Mouse (Mus musculus): ENCODE measurements at regions not wholly inside any gene's neighbourhood (a gene's known extent, or its start where the extent isn't known, plus 50 kb on each side); places are given as distances from the start of the nearest gene placed in this dataset.
"Not testable (repeated sequence)": the region's sequence is repeated elsewhere in the genome, so short reads cannot be mapped to it uniquely, and the experiment has no call there.

- DNase-seq = no peak
- no peak for TF ChIP-seq POLR2A (IDR thresholded peaks at IDR 0.05; ENCODE audit: borderline replicate concordance, insufficient read depth, low read length)
- WGBS = 86% methylated on average over 2 of the region's 2 CpGs
- H3K4me1 ChIP-seq (ENCODE audit: control insufficient read depth, insufficient read depth, low read length) = no peaks in the 10 kb centered on the region
- H3K4me3 ChIP-seq (replicated peaks; ENCODE audit: insufficient read depth, low read depth, low read length) = no peak overlapping the region
- H3K27ac ChIP-seq (ENCODE audit: insufficient read depth, low read length) = no peak overlapping the region
- no peaks in the 10 kb centered on the region; the same call in 1 of the 2 replicates for H3K27me3 ChIP-seq (ENCODE audit: control insufficient read depth, insufficient read depth, low read length)
Observed at GRCm38 (mm10) chr5:101374129-101374528, 290.7 kb downstream of the Nkx6-1 start.

DNA sequence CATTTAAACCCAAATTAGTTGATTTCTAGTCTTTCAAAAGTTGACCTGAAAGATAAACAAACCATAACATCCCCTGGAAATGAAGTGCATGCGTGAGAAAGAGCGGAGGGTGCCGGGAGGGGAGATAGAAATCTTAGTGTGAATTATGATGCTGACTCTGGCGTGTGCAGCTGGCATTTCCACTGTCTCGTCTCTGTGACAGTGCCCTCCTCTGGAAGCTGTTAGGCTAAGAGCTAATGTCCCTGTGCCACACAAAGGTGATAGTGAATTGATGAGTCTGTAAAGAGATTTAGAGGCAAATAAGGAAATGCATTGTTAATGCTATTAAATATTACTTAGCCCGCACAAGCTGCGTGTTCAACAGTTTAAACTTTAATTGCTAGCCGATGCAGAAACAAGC is 292.6 kb downstream of the Nkx6-1 start:
- DNase-seq = no peak
- WGBS = 72% methylated on average over 8 of the region's 8 CpGs
- TF ChIP-seq CTCF (IDR thresholded peaks at IDR 0.05; ENCODE audit: borderline replicate concordance, insufficient read depth, low read depth, low read length) (no peak), POLR2A (IDR thresholded peaks at IDR 0.05; ENCODE audit: borderline replicate concordance, insufficient read depth, low read length) (no peak)
- H3K27ac ChIP-seq (ENCODE audit: insufficient read depth, low read length) = no peak overlapping the region
- no peaks in the 10 kb centered on the region for H3K4me1 ChIP-seq (ENCODE audit: control insufficient read depth, insufficient read depth, low read length)
- no peaks in the 10 kb centered on the region; the same call in 1 of the 2 replicates for H3K27me3 ChIP-seq (ENCODE audit: control insufficient read depth, insufficient read depth, low read length)
- no peak overlapping the region for H3K4me3 ChIP-seq (replicated peaks; ENCODE audit: insufficient read depth, low read depth, low read length)

- H3K27ac ChIP-seq (ENCODE audit: insufficient read depth, low read length) = no peak overlapping the region
- peak; percentile 41; the same call in 1 of the 2 replicates for TF ChIP-seq CTCF (IDR thresholded peaks at IDR 0.05; ENCODE audit: borderline replicate concordance, insufficient read depth, low read depth, low read length)
- TF ChIP-seq POLR2A (IDR thresholded peaks at IDR 0.05; ENCODE audit: borderline replicate concordance, insufficient read depth, low read length) = no peak
- no peaks in the 10 kb centered on the region for H3K4me1 ChIP-seq (ENCODE audit: control insufficient read depth, insufficient read depth, low read length)
- peak; percentile 25 to 26 for DNase-seq
- no peaks in the 10 kb centered on the region; the same call in 1 of the 2 replicates for H3K27me3 ChIP-seq (ENCODE audit: control insufficient read depth, insufficient read depth, low read length)
- 14% methylated on average over 11 of the region's 11 CpGs for WGBS
- no peak overlapping the region for H3K4me3 ChIP-seq (replicated peaks; ENCODE audit: insufficient read depth, low read depth, low read length)
Observed at GRCm38 (mm10) chr5:101365364-101365763, 299.4 kb downstream of the Nkx6-1 start.

GRCm38 (mm10) chr5:101359986-101360385 is 304.8 kb downstream of the Nkx6-1 start:
- no peak for DNase-seq
- WGBS = 34% methylated on average over 6 of the region's 6 CpGs
- TF ChIP-seq POLR2A (IDR thresholded peaks at IDR 0.05; ENCODE audit: borderline replicate concordance, insufficient read depth, low read length) (no peak), CTCF (IDR thresholded peaks at IDR 0.05; ENCODE audit: borderline replicate concordance, insufficient read depth, low read depth, low read length) (no peak)

DNA sequence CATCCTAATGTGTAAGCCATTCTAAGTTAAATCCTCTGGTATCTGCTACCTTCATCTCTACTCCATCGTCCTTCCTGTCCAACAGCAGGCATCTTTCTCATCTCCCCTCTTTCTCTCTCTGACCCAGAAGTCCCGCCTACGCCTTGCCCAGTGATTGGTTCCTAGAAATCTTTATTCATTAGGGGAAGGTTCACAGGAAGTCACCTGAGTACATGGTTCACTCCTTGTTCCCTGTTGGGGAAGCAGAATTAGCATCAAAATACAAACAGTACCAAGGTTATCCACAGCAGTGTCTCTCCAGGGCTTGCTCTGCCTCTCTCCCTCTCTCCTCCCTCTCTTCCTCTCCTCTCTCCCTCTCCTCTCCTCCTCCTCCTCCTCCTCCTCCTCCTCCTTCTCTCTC is 319.4 kb downstream of the Nkx6-1 start:
- Histone ChIP-seq H3K4me3 (replicated peaks; ENCODE audit: insufficient read depth, low read depth, low read length) (no peak overlapping the region), H3K27ac (ENCODE audit: insufficient read depth, low read length) (no peak overlapping the region), H3K27me3 (ENCODE audit: control insufficient read depth, insufficient read depth, low read length) (no peaks in the 10 kb centered on the region; the same call in 1 of the 2 replicates), H3K4me1 (ENCODE audit: control insufficient read depth, insufficient read depth, low read length) (no peaks in the 10 kb centered on the region)
- 73% methylated on average over 3 of the region's 3 CpGs for WGBS
- no peak for TF ChIP-seq CTCF (IDR thresholded peaks at IDR 0.05; ENCODE audit: borderline replicate concordance, insufficient read depth, low read depth, low read length)
- no peak for TF ChIP-seq POLR2A (IDR thresholded peaks at IDR 0.05; ENCODE audit: borderline replicate concordance, insufficient read depth, low read length)
- DNase-seq = no peak

More at GRCm38 (mm10) chr5:101359986-101360385, 304.8 kb downstream of the Nkx6-1 start:
- Histone ChIP-seq H3K4me1 (ENCODE audit: control insufficient read depth, insufficient read depth, low read length) (no peaks in the 10 kb centered on the region), H3K27ac (ENCODE audit: insufficient read depth, low read length) (no peak overlapping the region), H3K4me3 (replicated peaks; ENCODE audit: insufficient read depth, low read depth, low read length) (no peak overlapping the region), H3K27me3 (ENCODE audit: control insufficient read depth, insufficient read depth, low read length) (no peaks in the 10 kb centered on the region; the same call in 1 of the 2 replicates)

GRCm38 (mm10) chr5:101336361-101336760 is 328.4 kb downstream of the Nkx6-1 start:
- not testable (repeated sequence) for H3K4me1 ChIP-seq (ENCODE audit: control insufficient read depth, insufficient read depth, low read length); H3K27me3 ChIP-seq (ENCODE audit: control insufficient read depth, insufficient read depth, low read length); H3K4me3 ChIP-seq (replicated peaks; ENCODE audit: insufficient read depth, low read depth, low read length); DNase-seq; H3K27ac ChIP-seq (ENCODE audit: insufficient read depth, low read length)
- WGBS = 77% methylated on average over 1 of the region's 1 CpGs

DNA sequence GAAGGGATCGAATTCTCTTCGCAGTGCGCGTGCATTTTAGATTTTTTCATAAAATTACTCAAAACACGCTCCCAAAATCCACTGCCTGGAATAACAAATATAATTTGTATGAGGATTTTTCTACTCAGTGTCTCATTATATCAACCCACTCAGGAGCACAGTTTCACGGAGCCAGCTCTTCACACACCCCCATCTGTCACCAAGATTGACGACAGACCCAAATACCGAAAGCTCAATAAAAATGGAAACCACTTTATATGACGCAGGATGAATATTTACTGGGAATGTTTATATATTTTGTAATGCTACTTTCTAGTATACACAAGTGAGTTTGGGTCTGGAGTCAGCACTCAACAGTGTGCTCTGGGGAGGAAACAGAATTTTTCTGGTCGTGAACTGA is 333.0 kb downstream of the Nkx6-1 start:
- no peak for DNase-seq
- no peaks in the 10 kb centered on the region for H3K27me3 ChIP-seq (ENCODE audit: control insufficient read depth, insufficient read depth, low read length)
- H3K27ac ChIP-seq (ENCODE audit: insufficient read depth, low read length) = no peak overlapping the region
- no peaks in the 10 kb centered on the region for H3K4me1 ChIP-seq (ENCODE audit: control insufficient read depth, insufficient read depth, low read length)
- TF ChIP-seq POLR2A (IDR thresholded peaks at IDR 0.05; ENCODE audit: borderline replicate concordance, insufficient read depth, low read length) (no peak), CTCF (IDR thresholded peaks at IDR 0.05; ENCODE audit: borderline replicate concordance, insufficient read depth, low read depth, low read length) (no peak)
- WGBS = 81% methylated on average over 10 of the region's 10 CpGs
- H3K4me3 ChIP-seq (replicated peaks; ENCODE audit: insufficient read depth, low read depth, low read length) = no peak overlapping the region

DNA sequence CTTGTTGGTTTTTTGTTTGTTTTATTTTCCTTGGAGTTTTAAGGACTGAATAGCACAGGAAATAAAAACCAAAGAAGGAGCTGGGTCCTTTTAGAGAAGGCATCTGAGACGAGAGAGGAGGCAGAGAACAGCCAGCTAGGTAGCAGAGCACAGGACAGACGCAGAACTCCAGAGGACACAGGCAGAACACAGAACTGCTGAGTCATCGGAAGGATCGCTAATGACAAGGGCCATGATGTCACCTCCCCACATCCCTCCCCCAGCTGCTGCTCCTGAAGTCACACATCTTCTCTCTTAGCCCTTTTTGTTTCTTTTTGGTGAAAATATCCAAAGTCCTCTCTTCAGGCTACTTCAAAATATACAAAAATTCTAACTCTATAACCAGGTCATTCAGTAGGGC is 338.7 kb downstream of the Nkx6-1 start:
- no peak for DNase-seq
- H3K27ac ChIP-seq (ENCODE audit: insufficient read depth, low read length) = no peak overlapping the region
- no peaks in the 10 kb centered on the region; the same call in 1 of the 2 replicates for H3K27me3 ChIP-seq (ENCODE audit: control insufficient read depth, insufficient read depth, low read length)
- H3K4me1 ChIP-seq (ENCODE audit: control insufficient read depth, insufficient read depth, low read length) = no peaks in the 10 kb centered on the region
- 74% methylated on average over 4 of the region's 4 CpGs for WGBS
- no peak overlapping the region for H3K4me3 ChIP-seq (replicated peaks; ENCODE audit: insufficient read depth, low read depth, low read length)
- TF ChIP-seq POLR2A (IDR thresholded peaks at IDR 0.05; ENCODE audit: borderline replicate concordance, insufficient read depth, low read length) (no peak), CTCF (IDR thresholded peaks at IDR 0.05; ENCODE audit: borderline replicate concordance, insufficient read depth, low read depth, low read length) (no peak)

All from cerebellum, adult 2 months (tissue).